ENCODE assay signal across 8 mouse cellular contexts in genomic region chr12:76255499-76255875, GRCm38 (mm10). TPM values are rescaled to one million over a fixed set of nuclear protein-coding genes. Genes with fewer than 3 reads are reported as not detected.
DNase-seq lines count a peak whose midpoint lies in the region; ATAC-seq and TF ChIP-seq lines count a peak whose summit lies in the region.

No protein-coding gene starts in this region.

- no peak for DNase-seq in heart, postnatal 10 days
- DNase-seq in liver, embryonic 14.5 days (ENCODE audit: low read depth in 3 of 3, low spot score in 3 of 3) = no peak
- no peak for DNase-seq in layer of hippocampus, adult 9-10 months (ENCODE audit: low spot score)
- no peak for DNase-seq in adrenal gland, adult (ENCODE audit: inconsistent age in 2 of 2, low spot score in 1 of 2)

- TF ChIP-seq POLR2A in small intestine, adult 2 months (IDR thresholded peaks at IDR 0.05; ENCODE audit: low read depth, low read length) = no peak; the same call in 1 of the 2 replicates

- no peaks in the 10 kb centered on the region for H3K9me3 ChIP-seq in heart, embryonic 14.5 days (ENCODE audit: control insufficient read depth, low read length)
- H3K9me3 ChIP-seq in hindbrain, embryonic 12.5 days (replicated peaks) = no peaks in the 10 kb centered on the region
- no peaks in the 10 kb centered on the region for H3K9me3 ChIP-seq in liver, embryonic 14.5 days (ENCODE audit: control insufficient read depth, low read length)

- peak overlapping the region; percentile 88 for H3K4me2 ChIP-seq in heart, embryonic 14.5 days (ENCODE audit: low read length)
- peak overlapping the region; percentile 85 for H3K4me2 ChIP-seq in hindbrain, embryonic 12.5 days (replicated peaks)
- H3K4me2 ChIP-seq in liver, embryonic 14.5 days (ENCODE audit: low read depth) = peak overlapping the region; percentile 89

- WGBS in heart, embryonic 14.5 days = under 1% methylated on average over 11 of the region's 11 CpGs
- WGBS in hindbrain, embryonic 12.5 days = under 1% methylated on average over 11 of the region's 11 CpGs
- under 1% methylated on average over 11 of the region's 11 CpGs for WGBS in liver, embryonic 14.5 days (ENCODE audit: insufficient replicate concordance)
- under 1% methylated on average over 11 of the region's 11 CpGs for WGBS in small intestine, adult 2 months

- no peak; the same call in 1 of the 2 replicates for ATAC-seq in heart, embryonic 14.5 days (ENCODE audit: insufficient number of reproducible peaks, insufficient read depth, low FRiP score, low read depth)
- peak; percentile 51 for ATAC-seq in hindbrain, embryonic 12.5 days (ENCODE audit: low FRiP score)
- ATAC-seq in liver, embryonic 14.5 days (ENCODE audit: insufficient read depth) = peak; percentile 27; the same call in 1 of the 2 replicates

- peaks cover 2 to 9% of the 10 kb centered on the region in 2 experiments; a peak in 2 of 4 replicates for H3K4me1 ChIP-seq in heart, embryonic 14.5 days (ENCODE audit: control insufficient read depth in 2 of 2, insufficient read depth in 2 of 2, low read length in 2 of 2)
- peaks cover 9% of the 10 kb centered on the region for H3K4me1 ChIP-seq in brown adipose tissue, adult 24 weeks (ENCODE audit: control insufficient read depth, insufficient read depth, insufficient read length, low read length)
- peaks cover 12% of the 10 kb centered on the region for H3K4me1 ChIP-seq in hindbrain, embryonic 12.5 days
- peaks cover 4 to 15% of the 10 kb centered on the region in 2 experiments for H3K4me1 ChIP-seq in liver, embryonic 14.5 days (replicated peaks; ENCODE audit: control insufficient read depth in 2 of 2, insufficient read depth in 2 of 2, low read length in 1 of 2)
- H3K4me1 ChIP-seq in small intestine, adult 2 months (ENCODE audit: control insufficient read depth, insufficient read depth, insufficient read length, low read length) = peaks cover 4% of the 10 kb centered on the region; the same call in 1 of the 2 replicates

- H3K4me3 ChIP-seq in heart, embryonic 14.5 days (ENCODE audit: control insufficient read depth in 1 of 2, insufficient read depth in 1 of 2, low read depth in 1 of 2, low read length in 2 of 2) = peak overlapping the region; percentile 51 to 76
- H3K4me3 ChIP-seq in brown adipose tissue, adult 24 weeks (ENCODE audit: insufficient read depth, low read depth, low read length) = peak overlapping the region; percentile 73
- peak overlapping the region; percentile 49 for H3K4me3 ChIP-seq in hindbrain, embryonic 12.5 days
- H3K4me3 ChIP-seq in liver, embryonic 14.5 days (ENCODE audit: insufficient read depth in 1 of 2, low read depth in 2 of 2, low read length in 2 of 2) = peak overlapping the region; percentile 70 to 85
- H3K4me3 ChIP-seq in small intestine, adult 2 months (ENCODE audit: low read depth, low read length) = peak overlapping the region; percentile 86

- H3K9ac ChIP-seq in heart, embryonic 14.5 days (ENCODE audit: low read length) = peak overlapping the region; percentile 79
- peak overlapping the region; percentile 63 for H3K9ac ChIP-seq in hindbrain, embryonic 12.5 days
- peak overlapping the region; percentile 70 for H3K9ac ChIP-seq in liver, embryonic 14.5 days (replicated peaks)

- no peak for TF ChIP-seq CTCF in liver, embryonic 14.5 days (IDR thresholded peaks at IDR 0.05; ENCODE audit: low read depth)
- TF ChIP-seq CTCF in small intestine, adult 2 months (IDR thresholded peaks at IDR 0.05; ENCODE audit: extremely low read depth, insufficient read length, insufficient replicate concordance, low read depth, low read length) = no peak

- intact Hi-C loops in heart, postnatal 10 days (cut with DNase I) = no loop called here

- H3K36me3 ChIP-seq in heart, embryonic 14.5 days (ENCODE audit: control insufficient read depth, insufficient read depth, low read length) = no peaks in the 10 kb centered on the region
- H3K36me3 ChIP-seq in hindbrain, embryonic 12.5 days = no peaks in the 10 kb centered on the region
- H3K36me3 ChIP-seq in liver, embryonic 14.5 days (replicated peaks; ENCODE audit: control insufficient read depth, insufficient read depth, low read depth) = no peaks in the 10 kb centered on the region
- H3K36me3 ChIP-seq in small intestine, adult 2 months (ENCODE audit: control insufficient read depth, insufficient read depth, low read length) = no peaks in the 10 kb centered on the region

- peak overlapping the region; percentile 17 to 71 for H3K27ac ChIP-seq in heart, embryonic 14.5 days (replicated peaks in 1 of 2; ENCODE audit: control insufficient read depth in 1 of 2, insufficient read depth in 1 of 2, low read depth in 2 of 2, low read length in 2 of 2)
- 0 out of 2 replicates have a peak overlapping the region, but pooled peaks have one; percentile 4 for H3K27ac ChIP-seq in brown adipose tissue, adult 24 weeks (replicated peaks; ENCODE audit: low read depth, low read length)
- peak overlapping the region; percentile 72; the same call in 1 of the 2 replicates for H3K27ac ChIP-seq in hindbrain, embryonic 12.5 days
- H3K27ac ChIP-seq in liver, embryonic 14.5 days = peak overlapping the region; percentile 58
- H3K27ac ChIP-seq in small intestine, adult 2 months (ENCODE audit: insufficient read depth, low read depth, low read length) = peak overlapping the region; percentile 24

- no peak for TF ChIP-seq EP300 in liver, embryonic 14.5 days (IDR thresholded peaks at IDR 0.05; ENCODE audit: low read depth)

- no peaks in the 10 kb centered on the region for H3K27me3 ChIP-seq in heart, embryonic 14.5 days (ENCODE audit: control insufficient read depth, insufficient read depth, low read length)
- no peaks in the 10 kb centered on the region for H3K27me3 ChIP-seq in hindbrain, embryonic 12.5 days
- no peaks in the 10 kb centered on the region for H3K27me3 ChIP-seq in liver, embryonic 14.5 days (ENCODE audit: control insufficient read depth, insufficient read depth, low read length)
- no peaks in the 10 kb centered on the region for H3K27me3 ChIP-seq in small intestine, adult 2 months (ENCODE audit: control insufficient read depth, insufficient read depth, low read length)

RNA-seq across cellular contexts. Expression of gene Mthfd1, which starts 0.4 kb away (rescaled TPM):
- polyA plus RNA-seq in heart, embryonic 14.5 days (2014; fragmentation: Nextera tagmentation; extraction: Ambion mirVana) = 37.2 and 37.3 TPM in 2 replicates
- 10 to 100 TPM; 29.9 to 31.1 TPM for total RNA-seq in heart, postnatal 10 days (2021)
- 14.7 and 15.1 TPM in 2 replicates for polyA plus RNA-seq in brown adipose tissue, adult 24 weeks (2012; ENCODE audit: insufficient read depth, insufficient read length, missing spikeins)
- polyA plus RNA-seq in hindbrain, embryonic 12.5 days (2016; fragmentation: Nextera tagmentation; extraction: Ambion mirVana) = 44.8 and 46.3 TPM in 2 replicates
- polyA plus RNA-seq in liver, embryonic 14.5 days (2012; rRNA removed) = 37.5 and 58.5 TPM in 2 replicates
- 83.5 and 92.8 TPM in 2 replicates for polyA plus RNA-seq in liver, embryonic 14.5 days (2014; fragmentation: Nextera tagmentation; extraction: Ambion mirVana)
- 7.3 and 11.3 TPM in 2 replicates for polyA plus RNA-seq in small intestine, adult 2 months (2012; rRNA removed)

RNA-seq across cellular contexts. Expression of gene Tex21, which starts 8.9 kb away (rescaled TPM):
- 0.22 and 0.28 TPM in 2 replicates for polyA plus RNA-seq in heart, embryonic 14.5 days (2014; fragmentation: Nextera tagmentation; extraction: Ambion mirVana)
- not detected for total RNA-seq in heart, postnatal 10 days (2021)
- not detected in 2 replicates for polyA plus RNA-seq in brown adipose tissue, adult 24 weeks (2012; ENCODE audit: insufficient read depth, insufficient read length, missing spikeins)
- not detected in 2 replicates for polyA plus RNA-seq in hindbrain, embryonic 12.5 days (2016; fragmentation: Nextera tagmentation; extraction: Ambion mirVana)
- 0.04 TPM in 1 of 2 replicates, not detected in the other for polyA plus RNA-seq in liver, embryonic 14.5 days (2012; rRNA removed)
- 0.14 TPM in 1 of 2 replicates, not detected in the other for polyA plus RNA-seq in liver, embryonic 14.5 days (2014; fragmentation: Nextera tagmentation; extraction: Ambion mirVana)
- not detected in 2 replicates for polyA plus RNA-seq in small intestine, adult 2 months (2012; rRNA removed)

Comparison
In these comparisons a context has a peak if more than half of its experiments do, and no peak if none do; other contexts are left out.
1. H3K27ac ChIP-seq: peak in every context shown above with its lines; median percentile 72 in hindbrain, embryonic 12.5 days; 58 in liver, embryonic 14.5 days; 44 in heart, embryonic 14.5 days; 24 in small intestine, adult 2 months; 4 in brown adipose tissue, adult 24 weeks.